Mouse (Mus musculus) left cerebral cortex, postnatal 36 days (tissue): ENCODE data around the gene Pigyl. TPM values are rescaled to one million over a fixed set of nuclear protein-coding genes. Genes with fewer than 3 reads are reported as not detected.

ENCODE experiments used
- DNase-seq, 2 experiments: peaks; one replicate each; pipeline ENCODE4 v3.0.0; 2021 to 2022; ENCODE audit warnings: low spot score in 2 of 2, mixed read lengths in 1 of 2
- intact Hi-C: fragments of 180-260 bp; cut with DNase I; formaldehyde crosslinking; loops from one replicate; pipeline ENCODE4 v1.15.1; 2025
- total RNA-seq, 2 experiments: library from RNA; stranded (reverse); gene quantifications; 2 replicates each; pipeline ENCODE4 v1.2.3; 2021

The Pigyl gene
- total RNA-seq, result 10 to 100 TPM; 45.7 to 46.6 TPM

DNA sequence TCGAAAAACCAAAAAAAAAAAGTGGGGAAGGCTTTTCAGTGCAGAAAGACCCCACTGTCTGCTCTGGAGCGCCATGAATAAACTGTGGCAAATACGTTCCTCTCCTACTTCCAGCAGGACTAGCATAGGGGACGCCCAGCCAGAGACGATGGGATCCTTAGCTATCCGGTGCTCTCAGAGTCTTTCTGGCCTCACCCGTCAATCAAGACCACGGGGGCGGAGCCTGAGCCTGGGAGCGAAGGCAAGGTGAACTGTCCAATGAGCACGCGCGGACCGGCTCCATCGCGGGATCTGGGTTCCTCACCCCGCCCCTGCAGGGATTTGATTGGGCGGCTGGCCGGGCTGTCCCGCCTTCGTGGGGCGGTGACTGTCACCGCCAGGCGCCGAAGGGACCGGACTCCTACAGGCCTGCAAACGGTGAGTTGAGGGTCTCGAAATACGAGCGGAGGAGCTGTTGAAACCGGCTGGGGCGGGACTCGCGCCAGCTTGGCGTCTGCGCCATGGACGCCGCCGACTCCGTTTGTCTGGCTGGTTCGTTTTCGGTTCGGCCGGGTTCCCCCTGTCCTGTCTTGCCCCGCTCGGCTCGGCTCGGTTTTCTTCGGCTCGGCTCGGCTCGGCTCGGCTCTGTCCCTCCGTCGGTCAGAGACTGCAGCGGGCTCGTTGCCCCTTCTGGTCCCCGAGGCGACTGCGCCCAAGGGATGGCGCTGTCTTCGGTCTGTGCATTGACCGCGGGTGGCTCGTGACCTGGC, at the start of gene Pigyl:
Gene Pigyl (plus strand): TSS at position 350 of the 749 bp plus-strand sequence.
- intact Hi-C loops, result loop anchor here (1.0 to 5.0 kb wide), 2 partner anchors 69 to 256 kb away; partner anchors contain the start of genes 9530077C05Rik and Zfp809
- peak; percentile 97 to 98 for DNase-seq

DNA sequence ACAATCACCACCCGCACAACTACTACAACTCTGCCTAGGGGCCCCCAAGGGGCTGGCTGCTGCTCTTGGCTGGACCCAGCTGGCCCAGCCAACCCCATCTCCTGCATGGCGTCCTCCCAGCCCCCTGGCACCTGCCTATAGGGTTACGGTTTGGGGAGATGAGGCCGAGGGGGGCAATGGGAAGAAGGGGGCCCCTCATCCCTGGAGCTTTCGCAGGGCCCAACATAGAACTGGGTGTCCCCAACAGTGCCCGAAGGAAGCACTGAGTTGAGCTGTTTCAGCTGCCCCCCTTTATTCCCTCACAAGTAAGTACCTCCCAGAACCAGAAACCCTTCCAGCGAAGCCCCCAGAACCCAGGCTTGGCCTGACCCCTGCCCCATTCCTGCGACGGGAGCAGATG, 48.5 kb upstream of the Pigyl start:
- intact Hi-C loops, result no loop called here
- DNase-seq, result no peak

DNA sequence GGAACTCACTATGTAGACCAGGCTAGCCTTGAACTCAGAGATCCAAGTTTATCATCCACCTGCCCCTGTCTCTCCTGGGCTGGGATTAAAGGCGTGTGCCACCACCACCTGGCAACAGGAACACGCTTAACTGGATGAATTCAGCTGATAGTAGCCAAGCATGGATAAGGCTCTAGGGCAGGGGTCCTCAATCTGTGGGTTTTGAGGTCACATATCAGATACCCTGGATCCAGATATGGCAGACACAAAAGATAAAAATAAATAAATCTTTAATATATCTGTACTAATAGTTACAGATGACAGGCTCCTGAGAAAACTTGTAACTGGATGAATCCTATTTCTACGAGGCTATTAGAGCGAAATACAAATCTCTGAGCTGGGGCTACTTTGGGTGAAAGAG, 41.0 kb upstream of the Pigyl start:
- no peak for DNase-seq
- intact Hi-C loops, result loop anchor here (2.0 kb wide), 1 partner anchor 45 kb away; the partner anchor contains the start of genes Gm49318 and Zfp653

DNA sequence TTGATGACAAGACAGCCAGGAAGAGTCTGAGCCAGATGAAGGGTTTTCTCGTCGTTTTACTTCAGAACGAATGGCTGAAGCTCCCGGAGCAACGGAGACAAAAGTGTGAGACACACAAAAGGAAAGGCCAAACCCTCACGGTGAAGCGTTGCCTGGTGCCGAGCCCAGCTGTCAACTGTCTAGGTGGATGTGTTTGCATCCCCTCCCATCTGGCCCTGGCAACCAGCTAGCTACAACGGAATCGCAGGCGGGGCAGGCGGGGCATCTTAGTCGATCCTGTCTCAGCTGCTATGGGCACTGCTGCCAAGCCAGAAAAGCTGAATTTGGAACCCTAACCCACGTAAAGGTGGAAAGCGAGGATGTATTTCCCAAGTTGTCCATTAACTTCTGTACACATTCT, 40.6 kb upstream of the Pigyl start:
- no peak for DNase-seq
- intact Hi-C loops, result loop anchor here (2.0 kb wide), 1 partner anchor 45 kb away; the partner anchor contains the start of genes Gm49318 and Zfp653

DNA sequence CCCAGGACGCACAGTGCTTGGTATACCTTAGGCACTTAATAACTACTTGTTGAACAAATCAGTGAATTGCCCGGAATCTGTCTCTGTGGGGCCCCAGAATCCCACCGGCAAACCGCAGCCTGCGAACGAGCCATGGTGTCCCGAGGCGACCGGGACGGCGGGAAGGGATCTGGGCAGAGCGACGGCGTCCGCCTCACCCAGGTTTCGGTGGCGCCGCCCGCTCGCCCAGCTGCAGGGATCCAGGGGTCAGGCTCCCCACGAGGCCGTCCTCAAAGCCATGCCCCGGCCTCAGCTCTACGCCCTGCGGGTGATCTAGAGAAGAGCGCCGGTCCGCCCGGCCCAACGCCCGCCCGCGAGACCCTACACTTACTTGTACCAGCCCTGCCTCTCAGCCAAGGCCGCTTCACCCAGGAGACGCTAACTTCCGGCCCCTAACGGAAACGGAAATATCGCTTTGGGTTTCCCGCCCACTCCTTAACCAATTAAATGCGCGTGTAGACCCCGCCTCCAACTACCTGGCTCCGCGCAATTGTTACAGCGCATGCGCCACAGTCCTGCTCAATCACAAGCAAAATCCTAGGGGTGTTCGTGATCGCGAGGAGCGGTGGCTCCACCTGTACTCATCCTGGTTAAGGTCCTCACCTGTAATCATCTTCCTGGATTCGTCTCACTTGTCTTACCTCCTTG, 39.8 kb upstream of the Pigyl start, which contains the start of gene Elof1:
Gene Elof1 (minus strand): TSS at position 433 of the 687 bp plus-strand sequence.
- peak; percentile 92 to 95 for DNase-seq
- intact Hi-C loops, result loop anchor here (1.0 to 2.0 kb wide), 2 partner anchors 32 to 46 kb away; partner anchors contain the start of genes Ecsit, Gm49318 and Zfp653

DNA sequence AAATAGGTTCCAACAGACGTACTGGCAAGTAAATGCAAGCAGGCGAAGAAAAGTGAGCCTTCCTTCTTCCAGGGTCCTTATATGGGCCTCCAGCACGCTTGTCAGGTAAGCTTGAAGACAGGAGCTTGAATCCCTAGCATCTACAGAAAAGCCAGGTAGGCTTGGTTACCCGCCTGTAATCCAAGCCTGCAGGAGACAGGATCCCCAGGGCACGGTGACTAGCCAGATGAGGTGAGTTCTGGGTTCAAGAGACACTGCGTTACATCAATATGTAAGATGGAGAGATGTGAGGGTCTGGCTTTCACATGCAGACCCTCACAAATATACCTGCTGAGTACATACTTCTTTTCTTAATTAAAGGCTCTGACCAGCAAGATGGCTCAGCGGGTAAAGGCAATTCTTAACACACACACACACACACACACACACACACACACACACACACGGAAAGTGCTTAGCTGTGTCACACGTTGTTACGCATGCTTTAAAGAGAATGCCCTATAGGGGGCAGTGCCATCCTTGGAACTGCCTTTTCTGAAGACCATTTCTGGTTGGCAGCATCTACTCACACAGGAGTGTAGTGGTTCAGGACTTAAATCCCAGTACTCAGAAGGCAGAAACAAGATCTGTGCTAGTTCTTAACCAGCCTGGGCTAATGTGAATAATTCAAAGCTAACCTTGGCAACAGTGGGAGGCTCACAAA, 38.7 kb upstream of the Pigyl start:
- intact Hi-C loops, result loop anchor here (1.0 to 2.0 kb wide), 2 partner anchors 33 to 47 kb away; partner anchors contain the start of genes Ecsit, Gm49318 and Zfp653
- peak; percentile 20 to 34 for DNase-seq

DNA sequence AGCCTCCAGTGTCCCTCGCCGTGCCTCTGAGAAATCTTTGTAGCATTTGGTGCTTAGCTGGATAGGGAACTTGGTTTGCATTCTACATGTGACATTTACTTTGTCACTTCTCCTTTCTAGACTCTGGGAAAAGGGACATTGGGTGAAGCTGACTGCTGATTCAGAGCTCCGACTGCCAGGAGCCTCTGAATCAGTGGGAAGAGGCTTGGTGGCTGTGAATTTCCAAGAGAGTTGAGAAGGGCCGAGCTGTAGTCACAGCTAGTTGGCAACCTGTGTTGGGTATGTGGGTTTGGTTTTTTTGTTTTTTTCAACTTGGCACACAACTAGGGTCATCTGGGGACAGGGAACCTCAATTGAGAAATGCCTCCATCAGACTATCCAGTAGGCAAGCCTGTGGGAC, 37.1 kb upstream of the Pigyl start:
- peak; percentile 42 to 54 for DNase-seq
- intact Hi-C loops, result no loop called here

DNA sequence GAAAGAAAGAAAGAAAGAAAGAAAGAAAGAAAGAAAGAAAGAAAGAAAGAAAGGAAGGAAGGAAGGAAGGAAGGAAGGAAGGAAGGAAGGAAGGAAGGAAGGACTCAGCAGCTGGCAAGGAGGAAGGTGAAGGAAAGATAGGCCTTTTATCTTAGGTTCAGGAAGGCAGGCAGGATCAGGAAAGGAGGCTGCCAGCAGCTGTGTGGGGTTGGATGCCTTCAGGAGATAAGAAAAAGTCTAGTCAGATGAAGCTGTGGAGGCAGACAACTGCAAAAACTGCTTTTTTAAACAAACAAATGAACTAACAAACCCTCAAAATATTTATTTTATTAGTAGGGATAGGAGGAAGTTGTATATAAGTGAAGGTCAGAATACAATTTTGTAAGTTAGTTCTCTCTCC, 35.1 kb upstream of the Pigyl start:
- no peak for DNase-seq
- intact Hi-C loops, result no loop called here

DNA sequence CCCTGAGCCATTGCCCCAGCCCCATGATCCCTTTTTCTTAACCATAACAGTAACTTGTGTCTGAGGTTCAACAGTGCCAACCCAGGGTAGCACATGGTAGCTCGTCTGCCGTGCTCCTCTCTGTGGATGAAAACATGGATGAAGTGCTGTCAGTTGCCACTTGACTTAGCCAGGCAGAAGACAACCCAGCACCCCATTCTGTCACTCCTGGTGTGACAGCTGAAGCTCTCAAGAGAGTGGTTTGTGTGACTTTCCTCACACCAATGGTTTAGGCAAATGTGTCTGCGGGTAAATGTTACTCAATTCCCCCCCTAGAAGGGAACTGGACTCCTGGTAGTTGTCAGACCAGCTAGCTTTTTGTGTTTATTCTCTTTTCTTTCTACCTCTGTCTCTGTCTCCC, 34.6 kb upstream of the Pigyl start:
- intact Hi-C loops, result no loop called here
- DNase-seq, result no peak

DNA sequence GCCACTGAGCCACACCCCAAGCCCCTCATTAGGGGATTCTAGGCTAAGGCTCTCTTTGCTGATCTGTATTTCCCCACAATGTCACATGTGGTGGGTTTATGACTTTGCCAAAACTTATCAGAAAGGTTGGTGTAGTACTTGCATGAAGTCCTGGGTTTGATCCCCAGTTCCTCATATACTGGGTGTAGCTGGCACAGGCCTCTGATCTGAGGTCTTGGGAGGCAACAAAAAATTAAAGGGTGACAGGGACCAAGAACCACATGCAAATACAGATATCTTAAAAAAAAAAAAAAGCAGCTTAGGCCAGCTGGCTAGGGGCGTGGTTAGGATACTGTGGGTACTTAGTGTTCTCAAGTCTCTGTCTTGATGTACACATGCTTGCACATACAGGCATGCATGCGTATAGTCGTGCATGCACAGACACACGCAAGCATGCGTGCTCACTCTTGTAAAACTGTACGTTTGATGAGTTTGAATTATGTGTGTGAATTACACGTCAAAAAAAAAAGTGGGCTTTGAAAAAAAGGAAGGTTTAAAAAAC, 33.5 kb upstream of the Pigyl start:
- DNase-seq, result no peak
- intact Hi-C loops, result no loop called here

DNA sequence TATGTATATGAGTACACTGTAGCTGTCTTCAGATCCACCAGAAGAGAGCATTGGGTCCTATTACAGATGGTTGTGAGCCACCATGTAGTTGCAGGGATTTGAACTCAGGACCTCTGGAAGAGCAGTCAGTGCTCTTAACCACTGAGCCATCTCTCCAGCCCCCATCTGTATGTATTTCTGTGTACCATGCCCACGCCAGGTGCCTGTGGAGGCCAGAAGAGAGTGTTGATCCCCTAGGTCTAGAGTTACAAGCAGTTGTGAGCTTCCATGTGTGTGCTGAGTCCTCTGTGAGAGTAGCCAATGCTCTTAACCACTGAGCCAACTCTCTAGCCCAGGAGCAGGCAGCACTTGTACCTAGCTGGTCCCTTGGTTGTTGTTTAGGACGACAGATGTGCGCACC, 32.5 kb upstream of the Pigyl start:
- intact Hi-C loops, result no loop called here
- no peak for DNase-seq

DNA sequence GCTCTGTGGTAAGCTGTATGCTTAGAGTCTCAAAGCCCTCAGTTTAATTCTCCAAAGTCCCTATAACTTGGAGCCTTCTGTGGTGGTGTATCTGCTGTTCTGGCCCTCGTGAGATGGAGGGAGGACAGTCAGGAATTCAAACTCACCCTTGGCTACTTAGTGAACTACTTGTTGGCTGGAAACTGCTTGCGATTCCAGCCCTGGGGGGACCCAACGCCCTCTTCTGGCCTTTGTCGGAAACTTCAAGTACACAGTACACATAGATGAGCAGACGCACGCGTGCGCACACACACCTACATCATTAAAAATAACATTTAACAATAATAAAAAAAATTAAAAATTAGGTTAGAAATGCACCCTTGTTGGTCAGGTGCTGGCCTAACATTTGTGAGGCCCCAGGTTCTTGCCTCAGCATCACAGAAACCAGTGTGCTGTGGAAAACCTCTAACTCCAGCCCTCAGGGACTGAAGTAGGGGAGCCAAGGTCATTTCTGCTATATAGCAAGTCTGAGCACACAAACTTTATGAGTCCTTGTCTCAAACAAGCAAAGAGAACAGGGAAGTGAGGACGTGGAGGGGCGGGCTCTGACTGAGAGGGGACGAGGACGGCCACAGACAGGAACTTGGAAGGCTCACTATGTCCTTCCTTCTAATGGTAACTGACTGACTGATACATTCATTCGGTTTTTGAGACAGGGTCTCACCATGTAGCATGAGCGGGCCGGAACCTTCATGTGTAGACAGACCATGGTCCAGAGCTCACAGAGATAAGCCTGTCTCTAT, 31.2 kb upstream of the Pigyl start:
- intact Hi-C loops, result no loop called here
- DNase-seq, result no peak

DNA sequence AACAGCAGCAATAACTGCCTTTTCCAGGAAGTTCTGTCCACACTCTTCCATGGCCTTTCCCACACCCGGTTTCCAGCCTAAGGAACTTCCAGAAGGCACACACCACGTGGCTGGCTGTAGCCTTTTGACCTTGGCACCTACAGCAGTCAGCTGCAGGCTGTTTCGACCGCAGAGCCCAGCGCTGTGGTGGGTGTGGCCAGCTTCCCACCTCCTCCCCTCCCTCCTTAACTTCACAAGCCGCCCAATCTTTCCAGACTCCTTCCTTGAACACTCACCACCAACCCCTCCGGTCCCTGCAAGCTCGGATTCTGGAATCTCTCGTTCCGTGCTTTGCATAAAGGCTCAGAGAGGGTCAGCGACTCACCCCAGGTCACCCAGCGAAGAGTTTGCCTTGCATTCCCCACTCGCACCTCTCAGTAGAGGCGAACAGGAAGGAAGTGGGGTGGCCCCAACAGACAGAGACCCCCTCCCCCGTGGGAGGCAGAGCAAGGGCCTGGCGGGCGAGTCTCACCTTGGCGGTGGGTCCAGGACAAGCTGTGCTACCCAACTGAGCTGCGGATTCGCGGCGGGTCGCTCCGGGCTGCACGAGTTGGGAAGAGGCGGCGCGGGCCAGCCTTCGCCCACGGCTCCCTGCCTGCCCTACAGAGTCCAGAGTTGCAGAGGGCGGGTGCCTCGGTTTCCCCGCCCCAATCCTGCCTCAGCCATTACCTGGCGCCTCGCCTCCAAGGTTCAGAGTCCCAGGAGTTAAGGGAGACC, 25.2 kb upstream of the Pigyl start:
- intact Hi-C loops, result no loop called here
- DNase-seq, result no peak

DNA sequence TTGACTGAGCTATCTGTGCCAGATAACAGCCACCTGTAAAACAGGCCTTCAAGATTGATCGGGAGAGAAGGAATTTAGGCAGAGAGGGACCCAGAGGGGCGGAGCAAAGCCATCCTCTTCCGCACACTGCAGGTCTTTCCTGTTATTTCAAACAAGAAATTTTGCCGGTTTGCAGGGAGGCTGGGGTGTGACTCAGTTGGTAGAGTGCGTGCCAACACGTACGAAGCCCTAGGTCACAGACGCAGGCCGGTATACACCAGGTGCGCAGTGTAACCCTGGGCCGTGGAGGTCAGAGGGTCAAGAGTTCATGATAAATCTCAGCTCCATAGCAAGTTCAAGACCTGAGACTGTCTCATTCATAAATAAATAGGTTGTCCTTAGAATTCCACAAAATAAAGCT, 24.4 kb upstream of the Pigyl start:
- DNase-seq, result no peak
- intact Hi-C loops, result no loop called here

DNA sequence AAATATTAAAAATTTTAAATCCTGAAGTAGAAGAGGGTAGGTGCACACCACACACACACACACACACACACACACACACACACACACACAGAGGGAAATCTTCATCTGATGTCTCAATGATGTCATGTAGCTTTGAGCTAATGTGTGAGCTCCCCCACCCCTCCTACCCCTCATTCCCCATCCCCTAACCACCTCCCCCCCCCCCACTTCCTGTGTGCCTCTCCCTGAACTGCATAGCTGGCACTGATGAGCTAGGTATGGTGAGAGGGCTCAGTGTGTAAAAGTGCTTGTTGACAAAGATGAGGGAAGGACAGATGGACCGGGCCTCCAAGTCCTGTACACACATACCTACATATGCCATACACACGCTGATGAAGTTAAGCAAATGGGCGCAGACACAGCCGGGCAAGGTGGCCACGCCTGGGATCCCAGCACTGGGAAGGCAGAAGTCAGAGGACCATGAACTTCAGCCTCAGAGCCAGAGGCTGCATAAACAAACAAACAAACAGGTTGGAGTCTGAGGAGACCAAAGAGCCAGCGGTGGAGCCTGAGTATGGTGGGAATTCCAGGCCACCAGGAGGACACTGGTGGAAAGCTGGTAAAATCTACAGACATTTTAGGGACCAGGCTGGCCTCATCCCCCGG, 22.3 kb upstream of the Pigyl start:
- intact Hi-C loops, result no loop called here

DNA sequence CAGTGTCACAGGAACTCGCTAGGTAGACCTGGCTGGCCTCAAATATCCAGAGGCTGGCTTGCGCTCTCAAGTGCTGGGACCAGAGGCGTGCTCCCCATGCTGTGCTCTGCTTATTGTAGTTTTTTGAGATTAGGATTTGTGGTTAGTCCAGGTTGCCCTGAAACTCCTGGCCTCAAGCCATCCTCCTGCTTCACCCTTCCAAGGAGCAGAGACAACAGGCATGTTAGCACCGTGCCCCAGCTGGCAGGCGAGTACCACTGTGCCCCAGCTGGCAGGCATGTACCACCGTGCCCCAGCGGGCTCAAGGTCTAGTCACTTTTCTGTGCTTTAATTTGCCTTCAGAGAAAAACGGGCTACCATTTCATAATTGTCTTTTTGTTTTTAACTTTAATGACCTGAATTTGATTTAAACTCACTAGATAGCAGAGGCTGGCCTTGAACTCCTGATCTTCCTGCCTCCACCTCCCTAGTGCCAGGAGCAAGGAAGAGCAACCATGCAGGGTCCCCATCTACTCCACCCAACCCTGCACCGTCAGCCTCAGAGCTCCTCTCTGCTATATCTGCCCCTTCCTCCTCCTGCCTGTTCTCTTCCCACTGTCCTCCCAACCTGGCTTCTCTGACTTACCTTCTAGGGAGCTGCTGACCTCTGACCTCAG, 21.5 kb upstream of the Pigyl start:
- intact Hi-C loops, result no loop called here
- no peak for DNase-seq

More for the DNA sequence above, 22.3 kb upstream of the Pigyl start:
- no peak for DNase-seq

DNA sequence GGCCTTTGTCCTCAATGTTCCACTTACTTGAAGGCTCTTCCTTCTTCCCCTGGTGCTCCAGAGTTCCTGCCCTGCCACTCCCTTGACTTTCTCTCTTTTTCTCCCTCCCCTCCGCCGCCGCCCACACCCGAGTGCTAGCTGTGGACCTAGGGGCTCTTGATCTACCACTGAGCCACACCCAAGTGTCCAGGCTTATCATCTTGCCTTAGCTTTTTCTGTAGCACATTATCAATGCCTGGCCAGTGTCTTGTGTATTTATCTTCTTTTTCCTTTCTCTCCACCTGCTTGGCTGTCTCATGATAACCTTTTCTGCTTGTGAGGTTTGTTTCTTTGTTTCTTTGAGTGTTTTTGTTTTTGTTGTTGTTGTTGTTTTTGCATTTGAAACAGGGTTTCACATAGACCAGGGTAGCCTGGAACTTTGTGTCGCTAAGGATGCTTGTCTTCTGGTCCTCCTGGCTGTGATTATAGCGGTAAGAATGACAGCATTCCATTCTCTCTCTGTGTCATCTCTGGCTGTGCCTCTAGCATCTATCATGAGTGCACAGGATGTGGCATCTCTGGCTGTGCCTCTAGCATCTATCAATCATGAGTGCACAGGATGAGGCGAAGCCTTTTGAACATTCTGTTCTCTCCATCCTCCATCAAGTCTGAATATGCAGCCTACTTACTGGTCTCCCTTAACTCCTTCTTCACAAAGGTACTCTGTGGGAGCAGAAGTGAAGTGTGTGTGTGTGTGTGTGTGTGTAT, 20.8 kb upstream of the Pigyl start, which contains the start of gene Acp5:
Gene Acp5 (minus strand): TSS at position 68 of the 747 bp plus-strand sequence.
- intact Hi-C loops, result no loop called here
- no peak for DNase-seq
